Mouse (Mus musculus): ENCODE measurements around the gene Chmp4b. TPM values are rescaled to one million over a fixed set of nuclear protein-coding genes. Genes with fewer than 3 reads are reported as not detected.

The Chmp4b gene
- 23.8 and 27.6 TPM in 2 replicates for polyA plus RNA-seq (2012)

DNA sequence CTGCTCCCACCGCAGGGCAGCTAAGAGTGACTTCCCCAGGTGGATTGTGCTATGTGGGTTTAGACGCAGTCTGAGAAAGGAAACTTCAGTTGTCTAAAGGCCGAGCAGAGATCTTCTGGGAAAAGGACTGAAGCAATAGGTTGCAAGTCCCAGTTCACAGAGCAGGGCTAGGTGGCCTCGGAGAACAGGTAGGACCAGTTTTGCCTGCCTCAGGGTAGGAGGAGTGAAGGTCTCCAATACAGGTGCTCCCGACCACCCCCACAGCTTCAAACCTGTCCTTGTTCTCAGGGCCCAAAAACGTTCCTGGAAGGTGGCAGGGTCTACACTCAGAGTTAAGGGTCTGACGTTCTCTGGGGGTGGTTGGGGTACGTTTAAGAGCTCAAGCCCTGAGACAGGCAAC lies at the start of gene Chmp4b:
TSS of gene Chmp4b (plus strand) at position 343 of the 400 bp plus-strand sequence.
- TF ChIP-seq GATA1 (IDR thresholded peaks at IDR 0.05; ENCODE audit: low read length) (no peak), TAL1 (IDR thresholded peaks at IDR 0.05; ENCODE audit: low read length) (no peak)
- Histone ChIP-seq H3K4me1 (ENCODE audit: control insufficient read depth) (peaks cover 31% of the 10 kb centered on the region), H3K36me3 (ENCODE audit: control insufficient read depth) (peaks cover 8% of the 10 kb centered on the region), H3K27me3 (ENCODE audit: control insufficient read depth) (peaks cover 3% of the 10 kb centered on the region), H3K9me3 (ENCODE audit: control insufficient read depth, low read length) (peaks cover 5% of the 10 kb centered on the region), H3K4me3 (replicated peaks) (no peak within 1 kb of the TSS)

- Histone ChIP-seq H3K27me3 (ENCODE audit: control insufficient read depth) (no peaks in the 10 kb centered on the region), H3K36me3 (ENCODE audit: control insufficient read depth) (peaks cover 6% of the 10 kb centered on the region), H3K4me3 (replicated peaks) (peak overlapping the region; percentile 75), H3K9me3 (ENCODE audit: control insufficient read depth, low read length) (no peaks in the 10 kb centered on the region), H3K4me1 (ENCODE audit: control insufficient read depth) (peaks cover 37% of the 10 kb centered on the region)
- TF ChIP-seq GATA1 (IDR thresholded peaks at IDR 0.05; ENCODE audit: low read length) (no peak), TAL1 (IDR thresholded peaks at IDR 0.05; ENCODE audit: low read length) (no peak)
These were observed 48.4 kb upstream of the Chmp4b start for GRCm38 (mm10) chr2:154603007-154603637.

- no peaks in the 10 kb centered on the region for H3K9me3 ChIP-seq (ENCODE audit: control insufficient read depth, low read length)
- peak within 1 kb of the TSS; percentile 75 for H3K4me3 ChIP-seq (replicated peaks)
- TF ChIP-seq TAL1 (IDR thresholded peaks at IDR 0.05; ENCODE audit: low read length) (no peak), GATA1 (IDR thresholded peaks at IDR 0.05; ENCODE audit: low read length) (no peak)
- peaks cover 38% of the 10 kb centered on the region for H3K4me1 ChIP-seq (ENCODE audit: control insufficient read depth)
- peaks cover 5% of the 10 kb centered on the region; the same call in 1 of the 2 replicates for H3K36me3 ChIP-seq (ENCODE audit: control insufficient read depth)
- no peaks in the 10 kb centered on the region for H3K27me3 ChIP-seq (ENCODE audit: control insufficient read depth)
These were observed 47.8 kb upstream of the Chmp4b start, which contains the start of gene Pxmp4 for GRCm38 (mm10) chr2:154603638-154604153. Pxmp4 (minus strand) TSS chr2:154603708.

- peaks cover 41% of the 10 kb centered on the region for H3K4me1 ChIP-seq (ENCODE audit: control insufficient read depth)
- TF ChIP-seq GATA1 (IDR thresholded peaks at IDR 0.05; ENCODE audit: low read length) (no peak), TAL1 (IDR thresholded peaks at IDR 0.05; ENCODE audit: low read length) (no peak)
- H3K9me3 ChIP-seq (ENCODE audit: control insufficient read depth, low read length), result no peaks in the 10 kb centered on the region
- no peaks in the 10 kb centered on the region for H3K27me3 ChIP-seq (ENCODE audit: control insufficient read depth)
- peaks cover 5% of the 10 kb centered on the region; the same call in 1 of the 2 replicates for H3K36me3 ChIP-seq (ENCODE audit: control insufficient read depth)
- H3K4me3 ChIP-seq (replicated peaks), result peak overlapping the region; percentile 75
These were observed 47.3 kb upstream of the Chmp4b start for GRCm38 (mm10) chr2:154604156-154604555.

DNA sequence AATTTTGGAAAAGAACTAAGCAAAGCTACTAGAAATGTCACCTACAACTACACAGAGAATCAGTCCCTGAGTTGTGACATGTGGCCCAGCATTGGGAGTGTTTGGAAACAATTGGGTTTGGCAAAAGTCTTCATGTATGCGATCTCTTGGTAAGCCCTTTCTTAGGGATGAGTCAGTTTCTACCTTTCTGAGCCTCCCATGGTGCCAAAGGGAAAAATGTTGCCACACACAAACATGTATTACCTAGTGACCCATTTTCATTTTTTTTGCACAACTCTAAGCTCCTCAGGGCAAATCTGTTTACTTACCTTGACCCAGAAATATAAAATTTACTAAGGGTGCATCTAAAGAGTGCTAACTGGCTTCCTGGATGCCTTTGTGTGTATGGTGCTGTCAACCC lies 44.5 kb upstream of the Chmp4b start:
- Histone ChIP-seq H3K27me3 (ENCODE audit: control insufficient read depth) (no peaks in the 10 kb centered on the region), H3K36me3 (ENCODE audit: control insufficient read depth) (no peaks in the 10 kb centered on the region), H3K4me3 (replicated peaks) (no peak overlapping the region), H3K9me3 (ENCODE audit: control insufficient read depth, low read length) (no peaks in the 10 kb centered on the region), H3K4me1 (ENCODE audit: control insufficient read depth) (peaks cover 51% of the 10 kb centered on the region)
- TF ChIP-seq TAL1 (IDR thresholded peaks at IDR 0.05; ENCODE audit: low read length) (no peak), GATA1 (IDR thresholded peaks at IDR 0.05; ENCODE audit: low read length) (no peak)

DNA sequence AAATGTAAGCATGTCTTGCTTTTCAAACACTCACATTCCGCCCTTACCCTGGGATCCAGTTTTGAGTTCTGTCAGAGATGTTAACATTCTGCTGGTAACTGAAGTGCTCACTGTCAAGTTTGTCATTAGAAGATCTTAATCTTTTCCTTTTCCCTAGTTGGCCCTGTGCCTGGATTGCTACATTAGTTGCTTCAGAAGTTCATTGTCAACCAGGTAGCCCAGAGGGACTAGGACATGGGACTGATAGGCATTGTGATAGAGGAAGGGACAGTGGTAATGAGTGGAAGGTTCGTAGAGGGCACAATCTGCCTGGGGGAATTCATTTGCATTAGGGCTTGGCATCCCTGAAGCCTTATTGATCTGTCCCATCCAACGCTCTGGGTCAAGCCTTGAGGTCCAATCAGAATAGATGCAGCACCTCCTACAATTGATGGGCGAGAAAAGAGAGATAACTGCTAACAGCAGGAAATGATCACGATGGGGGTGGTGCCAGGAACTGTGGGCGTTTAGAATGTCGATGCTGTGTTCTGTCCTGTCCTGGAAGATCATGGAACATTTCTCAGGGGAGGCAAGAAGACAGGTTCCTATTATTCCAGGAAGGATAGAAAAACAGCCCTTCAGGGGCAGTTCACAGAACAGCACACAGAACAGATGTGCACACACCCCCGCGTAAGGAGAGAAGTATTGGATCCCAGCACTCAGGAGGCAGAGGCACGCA lies 42.3 kb upstream of the Chmp4b start:
- no peak for TF ChIP-seq TAL1 (IDR thresholded peaks at IDR 0.05; ENCODE audit: low read length)
- TF ChIP-seq GATA1 (IDR thresholded peaks at IDR 0.05; ENCODE audit: low read length), result no peak
- Histone ChIP-seq H3K4me3 (replicated peaks) (no peak overlapping the region), H3K27me3 (ENCODE audit: control insufficient read depth) (no peaks in the 10 kb centered on the region), H3K36me3 (ENCODE audit: control insufficient read depth) (no peaks in the 10 kb centered on the region), H3K4me1 (ENCODE audit: control insufficient read depth) (peaks cover 55% of the 10 kb centered on the region), H3K9me3 (ENCODE audit: control insufficient read depth, low read length) (no peaks in the 10 kb centered on the region)

DNA sequence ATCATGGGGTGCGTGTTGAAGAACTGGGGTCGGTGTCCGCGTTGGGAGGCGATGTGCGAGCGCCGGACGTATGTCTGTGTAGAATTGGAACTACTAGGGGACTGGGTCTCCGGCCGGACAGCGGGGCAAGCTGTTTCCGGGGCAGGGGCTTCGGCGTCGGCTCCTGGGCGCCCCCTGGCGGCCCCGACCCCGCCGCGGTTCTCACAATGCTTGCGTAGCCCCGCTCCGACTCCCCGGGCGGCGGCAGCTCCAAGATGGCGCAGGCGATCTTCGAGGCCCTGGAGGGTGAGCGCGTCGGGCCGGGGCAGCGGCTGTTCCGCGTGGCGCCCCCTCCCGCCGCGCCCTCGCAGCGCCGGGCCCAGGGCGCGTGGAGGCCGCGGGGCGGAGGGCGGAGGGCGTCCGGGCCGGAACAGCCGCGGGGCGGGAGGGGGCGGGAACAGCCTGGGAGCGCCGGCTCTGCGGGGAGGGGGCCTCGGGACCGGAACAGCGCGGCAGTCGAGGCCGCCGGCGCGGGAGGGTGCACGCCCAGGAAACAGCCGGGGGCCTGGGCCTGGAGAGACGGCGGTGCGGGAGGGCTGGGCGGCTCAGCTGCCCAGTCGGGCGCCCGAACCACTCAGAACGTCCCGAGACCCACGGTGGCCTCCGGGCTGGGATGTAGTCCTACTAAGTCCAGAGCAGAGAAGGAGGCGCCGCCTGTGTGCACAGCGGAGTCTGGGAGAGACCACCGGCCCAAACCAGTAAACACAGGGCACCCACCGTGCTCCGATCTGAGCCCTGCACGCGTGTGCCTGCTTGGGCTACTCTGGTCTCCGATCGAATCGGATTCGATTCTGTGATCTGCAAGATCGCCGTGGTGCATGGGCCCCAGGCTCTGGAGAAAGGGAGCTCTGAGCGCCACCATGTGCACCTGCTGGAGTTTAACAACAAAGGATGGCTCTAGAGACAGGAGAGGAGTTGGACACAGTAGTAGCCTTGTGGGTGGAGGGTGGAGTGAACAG lies 38.1 kb upstream of the Chmp4b start, which contains the start of the genes Zfp341 and 4930519P11Rik:
TSS of gene Zfp341 (plus strand) at position 180 of the 998 bp plus-strand sequence.
TSS of gene 4930519P11Rik (minus strand) at position 320 of the 998 bp plus-strand sequence.
- TF ChIP-seq GATA1 (IDR thresholded peaks at IDR 0.05; ENCODE audit: low read length), result no peak
- no peak for TF ChIP-seq TAL1 (IDR thresholded peaks at IDR 0.05; ENCODE audit: low read length)
- Histone ChIP-seq H3K4me1 (ENCODE audit: control insufficient read depth) (peaks cover 77% of the 10 kb centered on the region), H3K9me3 (ENCODE audit: control insufficient read depth, low read length) (no peaks in the 10 kb centered on the region)

DNA sequence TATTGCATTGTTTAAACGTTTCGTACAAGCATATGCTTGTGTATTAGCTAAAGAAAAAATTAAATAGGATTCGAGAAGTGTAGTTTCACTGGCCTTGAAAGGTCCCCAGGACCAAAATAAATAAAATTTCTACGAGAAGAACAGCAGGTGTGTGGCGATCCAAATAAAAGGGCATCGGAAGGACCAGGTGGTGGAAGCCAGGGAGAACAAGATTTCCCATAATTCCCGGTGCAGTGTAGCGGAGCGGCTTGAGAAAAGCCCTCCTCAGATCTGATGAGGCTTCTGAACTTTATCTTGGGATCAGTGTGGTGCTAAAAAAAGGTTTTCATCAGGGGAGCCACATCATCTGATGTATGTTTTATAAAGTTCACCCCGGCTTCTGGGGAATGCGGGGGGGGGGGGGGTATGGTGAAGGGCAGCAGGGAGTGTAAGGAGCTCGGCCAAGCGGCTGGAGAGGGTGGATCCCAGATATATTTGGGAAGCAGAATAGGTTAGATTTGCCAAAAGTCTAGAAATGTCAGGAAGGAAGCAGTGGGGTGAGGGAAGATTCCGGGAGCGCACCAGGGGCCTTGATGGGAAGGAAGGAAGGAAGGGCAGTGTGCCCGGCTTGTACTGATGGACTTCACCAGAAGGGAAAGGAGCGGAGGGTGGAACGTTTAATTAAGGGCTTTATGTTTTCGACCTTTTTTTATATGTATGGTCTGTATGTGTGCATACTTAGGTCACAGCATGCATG lies 36.5 kb upstream of the Chmp4b start:
- Histone ChIP-seq H3K4me1 (ENCODE audit: control insufficient read depth) (peaks cover 72% of the 10 kb centered on the region), H3K4me3 (replicated peaks) (peak overlapping the region; percentile 44), H3K9me3 (ENCODE audit: control insufficient read depth, low read length) (no peaks in the 10 kb centered on the region), H3K36me3 (ENCODE audit: control insufficient read depth) (peaks cover 16% of the 10 kb centered on the region), H3K27me3 (ENCODE audit: control insufficient read depth) (no peaks in the 10 kb centered on the region)
- TF ChIP-seq TAL1 (IDR thresholded peaks at IDR 0.05; ENCODE audit: low read length) (no peak), GATA1 (IDR thresholded peaks at IDR 0.05; ENCODE audit: low read length) (no peak)

More for the DNA sequence above, 38.1 kb upstream of the Chmp4b start, which contains the start of the genes Zfp341 and 4930519P11Rik:
- H3K36me3 ChIP-seq (ENCODE audit: control insufficient read depth), result peaks cover 4% of the 10 kb centered on the region
- no peaks in the 10 kb centered on the region for H3K27me3 ChIP-seq (ENCODE audit: control insufficient read depth)
- H3K4me3 ChIP-seq (replicated peaks), result peak within 1 kb of the TSS; percentile 72
